Comparison of ENCODE assay signal across 8 mouse cellular contexts in the genomic region with DNA sequence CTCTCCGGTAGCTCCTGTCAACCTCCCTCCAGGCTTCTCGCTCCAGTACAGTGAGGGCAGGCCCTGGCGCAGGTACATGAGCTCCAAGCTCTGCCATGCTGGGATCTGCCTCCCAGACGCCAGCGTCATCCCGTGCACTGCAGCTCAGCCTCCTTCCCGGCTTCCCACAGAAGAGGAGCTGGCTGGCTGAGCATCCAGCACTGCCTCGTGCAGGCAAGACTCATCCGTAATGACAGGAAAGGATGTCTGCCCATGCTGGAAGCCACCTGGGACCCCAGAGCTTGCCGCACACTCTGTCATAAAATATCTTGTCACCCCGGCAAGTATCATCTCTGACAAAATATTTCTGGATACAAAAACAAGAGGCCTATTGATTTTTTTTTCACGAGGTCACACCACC. TPM values are rescaled to one million over a fixed set of nuclear protein-coding genes. Genes with fewer than 3 reads are reported as not detected.
DNase-seq lines count a peak whose midpoint lies in the region; ATAC-seq and TF ChIP-seq lines count a peak whose summit lies in the region.

A gene (plus strand): TSS at position 171 of the 400 bp plus-strand sequence.

- H3K4me1 ChIP-seq in heart, embryonic 11.5 days (ENCODE audit: control insufficient read depth, insufficient read depth, low read length), result peaks cover 17% of the 10 kb centered on the region
- H3K4me1 ChIP-seq in bone marrow macrophage, adult 2 months (ENCODE audit: control insufficient read depth, insufficient read depth, low read length), result peaks cover 12% of the 10 kb centered on the region
- peaks cover 58% of the 10 kb centered on the region for H3K4me1 ChIP-seq in forebrain, embryonic 16.5 days (replicated peaks; ENCODE audit: control insufficient read depth, insufficient read depth, low read length)

- H3K27ac ChIP-seq in heart, embryonic 11.5 days (ENCODE audit: low read depth, low read length), result no peak within 1 kb of the TSS
- H3K27ac ChIP-seq in bone marrow macrophage, adult 2 months (ENCODE audit: insufficient read depth, low read depth, low read length), result peak within 1 kb of the TSS; percentile 44
- H3K27ac ChIP-seq in forebrain, embryonic 16.5 days (ENCODE audit: low read length), result peak within 1 kb of the TSS; percentile 91

- no peak for TF ChIP-seq POLR2A in bone marrow macrophage, adult 2 months (IDR thresholded peaks at IDR 0.05; ENCODE audit: borderline replicate concordance, low read depth, low read length)

- H3K9ac ChIP-seq in heart, embryonic 11.5 days (ENCODE audit: low read depth, low read length), result 0 out of 2 replicates have a peak within 1 kb of the TSS, but pooled peaks have one; percentile 60
- H3K9ac ChIP-seq in forebrain, embryonic 16.5 days (replicated peaks; ENCODE audit: low read depth, low read length), result peak within 1 kb of the TSS; percentile 43

- H3K36me3 ChIP-seq in heart, embryonic 11.5 days (ENCODE audit: control insufficient read depth, insufficient read depth, low read length), result no peaks in the 10 kb centered on the region
- no peaks in the 10 kb centered on the region for H3K36me3 ChIP-seq in forebrain, embryonic 16.5 days (ENCODE audit: control insufficient read depth, insufficient read depth)

- WGBS in heart, embryonic 11.5 days (ENCODE audit: insufficient replicate concordance), result 39% methylated on average over 12 of the region's 12 CpGs
- 17% methylated on average over 12 of the region's 12 CpGs for WGBS in forebrain, embryonic 16.5 days

- no peak for TF ChIP-seq CTCF in bone marrow macrophage, adult 2 months (IDR thresholded peaks at IDR 0.05; ENCODE audit: low read depth, low read length)

- H3K4me2 ChIP-seq in heart, embryonic 11.5 days, result peak within 1 kb of the TSS; percentile 71
- peak within 1 kb of the TSS; percentile 28 for H3K4me2 ChIP-seq in forebrain, embryonic 16.5 days (ENCODE audit: low read length)

- H3K27me3 ChIP-seq in heart, embryonic 11.5 days (ENCODE audit: control insufficient read depth, insufficient read depth, low read length), result no peaks in the 10 kb centered on the region; the same call in 1 of the 2 replicates
- H3K27me3 ChIP-seq in forebrain, embryonic 16.5 days (replicated peaks; ENCODE audit: control insufficient read depth, insufficient read depth, low read length), result no peaks in the 10 kb centered on the region

- DNase-seq in heart, adult 8-10 months (ENCODE audit: low spot score), result no peak
- DNase-seq in left cerebral cortex, adult 18-20 months (ENCODE audit: low spot score in 2 of 2), result peak; percentile 66 to 72
- peak; percentile 28 for DNase-seq in neural tube, embryonic 10.5 days (ENCODE audit: extremely low spot score, low spot score)
- no peak for DNase-seq in urinary bladder, postnatal 4 days (ENCODE audit: low spot score in 2 of 2)

- peak within 1 kb of the TSS; percentile 20 for H3K4me3 ChIP-seq in heart, embryonic 11.5 days (ENCODE audit: low read depth, low read length)
- no peak within 1 kb of the TSS; the same call in 1 of the 2 replicates for H3K4me3 ChIP-seq in bone marrow macrophage, adult 2 months (ENCODE audit: insufficient read depth, low read length)
- 0 out of 2 replicates have a peak within 1 kb of the TSS, but pooled peaks have one; percentile 1 for H3K4me3 ChIP-seq in forebrain, embryonic 16.5 days (replicated peaks; ENCODE audit: low read length)

- ATAC-seq in heart, embryonic 11.5 days (replicated peaks; ENCODE audit: insufficient number of reproducible peaks, low FRiP score, low TSS enrichment), result no peak
- peak; percentile 59 for ATAC-seq in forebrain, embryonic 16.5 days
- ATAC-seq in monocyte, adult 5-6 weeks (replicated peaks; ENCODE audit: insufficient number of reproducible peaks, low FRiP score, low TSS enrichment, poor library complexity, severe bottlenecking), result no peak

- H3K9me3 ChIP-seq in heart, embryonic 11.5 days (replicated peaks; ENCODE audit: control insufficient read depth, low read length), result no peaks in the 10 kb centered on the region
- H3K9me3 ChIP-seq in forebrain, embryonic 16.5 days (ENCODE audit: control insufficient read depth, low read length), result peaks cover 6% of the 10 kb centered on the region

RNA-seq across cellular contexts. Expression of the gene that starts here (rescaled TPM):
- 0.13 TPM in 1 of 2 replicates, not detected in the other for polyA plus RNA-seq in heart, embryonic 11.5 days (2014; fragmentation: Nextera tagmentation; extraction: Ambion mirVana)
- under 1 TPM in 1 of 4 experiments, not detected in 3; 0.11 TPM for total RNA-seq in heart, adult 8-10 months (2022)
- polyA plus RNA-seq in bone marrow macrophage, adult 2 months (2012; ENCODE audit: insufficient read depth, insufficient read length, missing spikeins), result not detected in 2 replicates
- 0.14 TPM in 1 of 2 replicates, not detected in the other for polyA plus RNA-seq in forebrain, embryonic 16.5 days (2015; fragmentation: Nextera tagmentation; extraction: Ambion mirVana)
- under 1 TPM in 1 of 2 experiments, not detected in 1; 0.19 TPM for total RNA-seq in left cerebral cortex, adult 18-20 months (2021)
- total RNA-seq in monocyte, adult 5-6 weeks (2017), result not detected in 3 replicates

Comparison
In these comparisons a context has a peak if more than half of its experiments do, and no peak if none do; other contexts are left out.
1. Peak in ATAC-seq, H3K4me3 ChIP-seq, H3K27ac ChIP-seq, H3K9ac ChIP-seq and H3K4me2 ChIP-seq in forebrain, embryonic 16.5 days; RNA of the gene not detected or under 1 TPM.
2. Peak in DNase-seq in left cerebral cortex, adult 18-20 months; RNA of the gene not detected or under 1 TPM.